Mouse (Mus musculus) neural tube, embryonic 12.5 days (tissue): ENCODE results near the gene Fnip1. TPM values are rescaled to one million over a fixed set of nuclear protein-coding genes. Genes with fewer than 3 reads are reported as not detected.

Experiments used
- ATAC-seq: fragments of 200-750 bp; cut with Nextera tagmentation; 2 replicates; pipeline ENCODE4 v1.8.0; 2017; ENCODE audit warnings: low read depth, mild to moderate bottlenecking, moderate TSS enrichment, moderate library complexity; ENCODE audit not compliant: low FRiP score
- H3K27ac ChIP-seq: fragments of 300-500 bp; sonication (generic); 2 replicates; pipeline ENCODE4 v1.5.1; 2016
- H3K27me3 ChIP-seq: fragments of 300-500 bp; sonication (generic); replicated peaks from 2 replicates; pipeline ENCODE4 v1.6.1; 2016; ENCODE audit warnings: mild to moderate bottlenecking
- H3K36me3 ChIP-seq: fragments of 300-500 bp; sonication (generic); 2 replicates; pipeline ENCODE4 v1.6.1; 2016; ENCODE audit warnings: mild to moderate bottlenecking
- H3K4me1 ChIP-seq: fragments of 300-500 bp; sonication (generic); 2 replicates; pipeline ENCODE4 v1.6.1; 2016
- H3K4me2 ChIP-seq: fragments of 300-500 bp; sonication (generic); replicated peaks from 2 replicates; pipeline ENCODE4 v1.6.1; 2016; ENCODE audit warnings: mild to moderate bottlenecking
- H3K4me3 ChIP-seq: fragments of 300-500 bp; sonication (generic); 2 replicates; pipeline ENCODE4 v1.5.1; 2016
- H3K9ac ChIP-seq: fragments of 300-500 bp; sonication (generic); 2 replicates; pipeline ENCODE4 v1.6.1; 2016; ENCODE audit warnings: mild to moderate bottlenecking
- H3K9me3 ChIP-seq: fragments of 300-500 bp; sonication (generic); 2 replicates; pipeline ENCODE4 v1.6.1; 2016; ENCODE audit warnings: mild to moderate bottlenecking
- WGBS: fragments of 180-500 bp; shearing (Covaris S2); methylation state at CpG from one replicate; pipeline ENCODE4 v1.1.7; 2016; 5-methylcytosine and 5-hydroxymethylcytosine counted together
- polyA plus RNA-seq: library from polyadenylated mRNA; unstranded; fragments of >200 nt; fragmentation: Nextera tagmentation; extraction: Ambion mirVana; gene quantifications from 2 replicates; pipeline ENCODE4 v1.2.1, GENCODE M21; 2016

Fnip1 gene
- polyA plus RNA-seq, 1 experiment from 2014 or later: 11.6 TPM

- H3K4me1 ChIP-seq: no peaks in the 10 kb centered on the region
- no peak overlapping the region for H3K9ac ChIP-seq
- H3K27me3 ChIP-seq: no peaks in the 10 kb centered on the region
- 98% methylated on average over 4 of the region's 4 CpGs for WGBS
- H3K4me2 ChIP-seq: no peak overlapping the region
- H3K36me3 ChIP-seq: peaks cover 10% of the 10 kb centered on the region
- no peak overlapping the region for H3K27ac ChIP-seq
- ATAC-seq: no peak
- no peak overlapping the region for H3K4me3 ChIP-seq
- H3K9me3 ChIP-seq: no peaks in the 10 kb centered on the region
These were observed 34.2 kb downstream of the Fnip1 start for GRCm38 (mm10) chr11:54472231-54472630.

- no peak overlapping the region for H3K4me2 ChIP-seq
- H3K27ac ChIP-seq: no peak overlapping the region
These were observed 40.4 kb downstream of the Fnip1 start for GRCm38 (mm10) chr11:54478414-54478813.

GRCm38 (mm10) chr11:54486041-54486440 lies 48.0 kb downstream of the Fnip1 start:
- Histone ChIP-seq H3K4me2 (no peak overlapping the region), H3K9ac (no peak overlapping the region), H3K27me3 (no peaks in the 10 kb centered on the region), H3K4me1 (no peaks in the 10 kb centered on the region), H3K27ac (no peak overlapping the region), H3K36me3 (peaks cover 1% of the 10 kb centered on the region; the same call in 1 of the 2 replicates), H3K4me3 (no peak overlapping the region), H3K9me3 (no peaks in the 10 kb centered on the region)
- no peak for ATAC-seq
- 92% methylated on average over 3 of the region's 3 CpGs for WGBS

More at GRCm38 (mm10) chr11:54478414-54478813, 40.4 kb downstream of the Fnip1 start:
- WGBS: 96% methylated on average over 1 of the region's 1 CpGs
- H3K4me3 ChIP-seq: no peak overlapping the region
- no peaks in the 10 kb centered on the region for H3K9me3 ChIP-seq
- no peaks in the 10 kb centered on the region for H3K27me3 ChIP-seq
- ATAC-seq: no peak
- peaks cover 7% of the 10 kb centered on the region; the same call in 1 of the 2 replicates for H3K36me3 ChIP-seq
- H3K4me1 ChIP-seq: no peaks in the 10 kb centered on the region
- no peak overlapping the region for H3K9ac ChIP-seq

- Histone ChIP-seq H3K4me2 (no peak overlapping the region), H3K9me3 (no peaks in the 10 kb centered on the region), H3K4me1 (no peaks in the 10 kb centered on the region), H3K4me3 (no peak overlapping the region), H3K27ac (no peak overlapping the region), H3K9ac (no peak overlapping the region), H3K36me3 (0 out of 2 replicates have a peak, but pooled peaks cover 4% of the 10 kb centered on the region), H3K27me3 (no peaks in the 10 kb centered on the region)
- ATAC-seq: no peak
- 89% methylated on average over 1 of the region's 1 CpGs for WGBS
These were observed 54.1 kb downstream of the Fnip1 start for GRCm38 (mm10) chr11:54491946-54492558.

GRCm38 (mm10) chr11:54492559-54492958 lies 54.6 kb downstream of the Fnip1 start:
- Histone ChIP-seq H3K4me3 (no peak overlapping the region), H3K4me1 (no peaks in the 10 kb centered on the region), H3K9ac (no peak overlapping the region), H3K9me3 (no peaks in the 10 kb centered on the region), H3K36me3 (0 out of 2 replicates have a peak, but pooled peaks cover 4% of the 10 kb centered on the region), H3K27ac (no peak overlapping the region), H3K27me3 (no peaks in the 10 kb centered on the region), H3K4me2 (no peak overlapping the region)
- WGBS: 93% methylated on average over 4 of the region's 4 CpGs
- no peak for ATAC-seq

GRCm38 (mm10) chr11:54499838-54500237 lies 61.8 kb downstream of the Fnip1 start:
- Histone ChIP-seq H3K27ac (no peak overlapping the region), H3K4me3 (no peak overlapping the region), H3K4me2 (no peak overlapping the region), H3K27me3 (no peaks in the 10 kb centered on the region), H3K9me3 (no peaks in the 10 kb centered on the region), H3K36me3 (peaks cover 28% of the 10 kb centered on the region), H3K9ac (no peak overlapping the region), H3K4me1 (no peaks in the 10 kb centered on the region)
- no peak for ATAC-seq
- whole genome bisulfite sequencing: 89% methylated on average over 5 of the region's 5 CpGs

- no peak overlapping the region for H3K4me3 ChIP-seq
- 95% methylated on average over 4 of the region's 4 CpGs for WGBS
- H3K27ac ChIP-seq: no peak overlapping the region
- H3K9me3 ChIP-seq: no peaks in the 10 kb centered on the region
- H3K36me3 ChIP-seq: peaks cover 32% of the 10 kb centered on the region
- H3K4me2 ChIP-seq: no peak overlapping the region
- no peaks in the 10 kb centered on the region for H3K27me3 ChIP-seq
- no peaks in the 10 kb centered on the region for H3K4me1 ChIP-seq
- no peak for ATAC-seq
- H3K9ac ChIP-seq: no peak overlapping the region
These were observed 64.7 kb downstream of the Fnip1 start for GRCm38 (mm10) chr11:54502546-54503245.

GRCm38 (mm10) chr11:54513584-54513983 lies 75.6 kb downstream of the Fnip1 start:
- Histone ChIP-seq H3K4me1 (no peaks in the 10 kb centered on the region), H3K36me3 (peaks cover 12% of the 10 kb centered on the region), H3K4me3 (no peak overlapping the region), H3K9ac (no peak overlapping the region), H3K4me2 (no peak overlapping the region), H3K27ac (no peak overlapping the region), H3K27me3 (no peaks in the 10 kb centered on the region), H3K9me3 (no peaks in the 10 kb centered on the region)
- no peak for ATAC-seq

GRCm38 (mm10) chr11:54521927-54522528 lies 84.0 kb downstream of the Fnip1 start:
- peak overlapping the region; percentile 78 for H3K4me3 ChIP-seq
- H3K4me2 ChIP-seq: peak overlapping the region; percentile 65
- no peak; the same call in 1 of the 2 replicates for ATAC-seq
- H3K9ac ChIP-seq: peak overlapping the region; percentile 55
- H3K9me3 ChIP-seq: no peaks in the 10 kb centered on the region
- no peaks in the 10 kb centered on the region for H3K27me3 ChIP-seq
- H3K36me3 ChIP-seq: no peaks in the 10 kb centered on the region
- peak overlapping the region; percentile 78; the same call in 1 of the 2 replicates for H3K27ac ChIP-seq
- 3% methylated on average over 18 of the region's 18 CpGs for WGBS
- peaks cover 18% of the 10 kb centered on the region for H3K4me1 ChIP-seq

GRCm38 (mm10) chr11:54522529-54523430 lies 84.8 kb downstream of the Fnip1 start, which contains the start of gene Rapgef6:
TSS of gene Rapgef6 (plus strand) at chr11:54522847.
- peak within 1 kb of the TSS; percentile 66 for H3K4me2 ChIP-seq
- peaks cover 18% of the 10 kb centered on the region for H3K4me1 ChIP-seq
- under 1% methylated on average over 73 of the region's 73 CpGs for WGBS
- H3K36me3 ChIP-seq: no peaks in the 10 kb centered on the region
- H3K9me3 ChIP-seq: no peaks in the 10 kb centered on the region
- ATAC-seq: peak; percentile 94
- peak within 1 kb of the TSS; percentile 78 for H3K4me3 ChIP-seq
- peak within 1 kb of the TSS; percentile 75 for H3K9ac ChIP-seq
- no peaks in the 10 kb centered on the region for H3K27me3 ChIP-seq
- peak within 1 kb of the TSS; percentile 78; the same call in 1 of the 2 replicates for H3K27ac ChIP-seq

- Histone ChIP-seq H3K4me3 (peak overlapping the region; percentile 78), H3K27me3 (no peaks in the 10 kb centered on the region), H3K36me3 (no peaks in the 10 kb centered on the region), H3K9me3 (no peaks in the 10 kb centered on the region), H3K27ac (no peak overlapping the region), H3K4me1 (peaks cover 18% of the 10 kb centered on the region), H3K4me2 (peak overlapping the region; percentile 66), H3K9ac (peak overlapping the region; percentile 75)
- WGBS: 19% methylated on average over 10 of the region's 10 CpGs
- no peak for ATAC-seq
These were observed 85.5 kb downstream of the Fnip1 start for GRCm38 (mm10) chr11:54523431-54524001.
